Mouse (Mus musculus): ENCODE data around the gene Scube3. TPM values are rescaled to one million over a fixed set of nuclear protein-coding genes. Genes with fewer than 3 reads are reported as not detected.

Scube3 gene
- 3.7 and 4.4 TPM in 2 replicates for polyA plus RNA-seq (2015; fragmentation: Nextera tagmentation; extraction: Ambion mirVana)

- Histone ChIP-seq H3K4me2 (peak within 1 kb of the TSS; percentile 93), H3K4me1 (replicated peaks) (peaks cover 63% of the 10 kb centered on the region), H3K27me3 (no peaks in the 10 kb centered on the region), H3K4me3 (peak within 1 kb of the TSS; percentile 82), H3K27ac (replicated peaks) (peak within 1 kb of the TSS; percentile 85), H3K9me3 (no peaks in the 10 kb centered on the region), H3K9ac (peak within 1 kb of the TSS; percentile 76), H3K36me3 (no peaks in the 10 kb centered on the region)
- ATAC-seq (ENCODE audit: low FRiP score, low read depth) = peak; percentile 33
- under 1% methylated on average over 62 of the region's 97 CpGs for WGBS
These were observed at the start of gene Scube3 for GRCm38 (mm10) chr17:28141771-28142699. Scube3 (plus strand) TSS chr17:28142141.

GRCm38 (mm10) chr17:28092297-28092696 lies 49.6 kb upstream of the Scube3 start:
- ATAC-seq (ENCODE audit: low FRiP score, low read depth) = no peak
- H3K27me3 ChIP-seq = no peaks in the 10 kb centered on the region
- no peak overlapping the region for H3K27ac ChIP-seq (replicated peaks)
- no peaks in the 10 kb centered on the region for H3K9me3 ChIP-seq
- H3K9ac ChIP-seq = no peak overlapping the region
- no peaks in the 10 kb centered on the region for H3K4me1 ChIP-seq (replicated peaks)
- 89% methylated on average over 2 of the region's 2 CpGs for WGBS
- no peaks in the 10 kb centered on the region for H3K36me3 ChIP-seq
- H3K4me2 ChIP-seq = no peak overlapping the region
- H3K4me3 ChIP-seq = no peak overlapping the region

- no peak overlapping the region for H3K4me3 ChIP-seq
- H3K4me2 ChIP-seq = no peak overlapping the region
- H3K27ac ChIP-seq (replicated peaks) = no peak overlapping the region
- WGBS = 84% methylated on average over 3 of the region's 3 CpGs
- no peaks in the 10 kb centered on the region for H3K4me1 ChIP-seq (replicated peaks)
- no peaks in the 10 kb centered on the region for H3K36me3 ChIP-seq
- H3K9ac ChIP-seq = no peak overlapping the region
- no peaks in the 10 kb centered on the region for H3K27me3 ChIP-seq
- no peak for ATAC-seq (ENCODE audit: low FRiP score, low read depth)
- H3K9me3 ChIP-seq = no peaks in the 10 kb centered on the region
These were observed 48.1 kb upstream of the Scube3 start for GRCm38 (mm10) chr17:28093837-28094236.

GRCm38 (mm10) chr17:28096418-28096817 lies 45.5 kb upstream of the Scube3 start:
- Histone ChIP-seq H3K27me3 (no peaks in the 10 kb centered on the region), H3K4me3 (no peak overlapping the region), H3K4me1 (replicated peaks) (peaks cover 4% of the 10 kb centered on the region), H3K36me3 (no peaks in the 10 kb centered on the region), H3K4me2 (no peak overlapping the region), H3K9me3 (no peaks in the 10 kb centered on the region), H3K27ac (replicated peaks) (no peak overlapping the region), H3K9ac (no peak overlapping the region)
- 79% methylated on average over 10 of the region's 10 CpGs for whole genome bisulfite sequencing
- ATAC-seq (ENCODE audit: low FRiP score, low read depth) = no peak

- Histone ChIP-seq H3K9me3 (no peaks in the 10 kb centered on the region), H3K4me2 (no peak overlapping the region), H3K4me1 (replicated peaks) (peaks cover 13% of the 10 kb centered on the region), H3K4me3 (no peak overlapping the region), H3K9ac (no peak overlapping the region), H3K27me3 (no peaks in the 10 kb centered on the region), H3K27ac (replicated peaks) (no peak overlapping the region), H3K36me3 (no peaks in the 10 kb centered on the region)
- ATAC-seq (ENCODE audit: low FRiP score, low read depth) = no peak
- WGBS = 96% methylated on average over 13 of the region's 13 CpGs
These were observed 44.6 kb upstream of the Scube3 start for GRCm38 (mm10) chr17:28097308-28097707.

GRCm38 (mm10) chr17:28099086-28099485 lies 42.9 kb upstream of the Scube3 start:
- Histone ChIP-seq H3K36me3 (no peaks in the 10 kb centered on the region), H3K9me3 (no peaks in the 10 kb centered on the region), H3K9ac (no peak overlapping the region), H3K27ac (replicated peaks) (no peak overlapping the region), H3K27me3 (no peaks in the 10 kb centered on the region), H3K4me2 (no peak overlapping the region), H3K4me3 (no peak overlapping the region), H3K4me1 (replicated peaks) (peaks cover 13% of the 10 kb centered on the region)
- 58% methylated on average over 3 of the region's 3 CpGs for WGBS
- no peak for ATAC-seq (ENCODE audit: low FRiP score, low read depth)

GRCm38 (mm10) chr17:28100669-28101068 lies 41.3 kb upstream of the Scube3 start:
- H3K27ac ChIP-seq (replicated peaks) = peak overlapping the region; percentile 46; the same call in 1 of the 2 replicates
- 90% methylated on average over 1 of the region's 1 CpGs for WGBS
- no peak for ATAC-seq (ENCODE audit: low FRiP score, low read depth)

GRCm38 (mm10) chr17:28101284-28101887 lies 40.6 kb upstream of the Scube3 start:
- H3K4me3 ChIP-seq = no peak overlapping the region
- no peaks in the 10 kb centered on the region for H3K36me3 ChIP-seq
- no peaks in the 10 kb centered on the region for H3K27me3 ChIP-seq
- 36% methylated on average over 12 of the region's 12 CpGs for WGBS
- peak; percentile 56; the same call in 1 of the 2 replicates for ATAC-seq (ENCODE audit: low FRiP score, low read depth)
- peak overlapping the region; percentile 46; the same call in 1 of the 2 replicates for H3K27ac ChIP-seq (replicated peaks)
- H3K9ac ChIP-seq = no peak overlapping the region
- no peaks in the 10 kb centered on the region for H3K9me3 ChIP-seq
- H3K4me1 ChIP-seq (replicated peaks) = peaks cover 13% of the 10 kb centered on the region
- H3K4me2 ChIP-seq = 0 out of 2 replicates have a peak overlapping the region, but pooled peaks have one; percentile 3

More at GRCm38 (mm10) chr17:28100669-28101068, 41.3 kb upstream of the Scube3 start:
- Histone ChIP-seq H3K9ac (no peak overlapping the region), H3K9me3 (no peaks in the 10 kb centered on the region), H3K27me3 (no peaks in the 10 kb centered on the region), H3K4me1 (replicated peaks) (peaks cover 13% of the 10 kb centered on the region), H3K4me2 (no peak overlapping the region), H3K4me3 (no peak overlapping the region), H3K36me3 (no peaks in the 10 kb centered on the region)

- H3K36me3 ChIP-seq = no peaks in the 10 kb centered on the region
These were observed 40.0 kb upstream of the Scube3 start for GRCm38 (mm10) chr17:28101902-28102319.

GRCm38 (mm10) chr17:28104416-28104815 lies 37.5 kb upstream of the Scube3 start:
- H3K9ac ChIP-seq = no peak overlapping the region
- no peak for ATAC-seq (ENCODE audit: low FRiP score, low read depth)
- 83% methylated on average over 6 of the region's 6 CpGs for WGBS
- peaks cover 21% of the 10 kb centered on the region for H3K4me1 ChIP-seq (replicated peaks)
- H3K4me3 ChIP-seq = no peak overlapping the region
- no peaks in the 10 kb centered on the region for H3K27me3 ChIP-seq
- no peak overlapping the region for H3K27ac ChIP-seq (replicated peaks)
- no peak overlapping the region for H3K4me2 ChIP-seq
- no peaks in the 10 kb centered on the region for H3K36me3 ChIP-seq
- H3K9me3 ChIP-seq = no peaks in the 10 kb centered on the region

More at GRCm38 (mm10) chr17:28101902-28102319, 40.0 kb upstream of the Scube3 start:
- WGBS = 36% methylated on average over 10 of the region's 10 CpGs
- Histone ChIP-seq H3K9ac (no peak overlapping the region), H3K27me3 (no peaks in the 10 kb centered on the region), H3K4me3 (no peak overlapping the region), H3K4me1 (replicated peaks) (peaks cover 15% of the 10 kb centered on the region), H3K27ac (replicated peaks) (peak overlapping the region; percentile 22; the same call in 1 of the 2 replicates), H3K9me3 (no peaks in the 10 kb centered on the region), H3K4me2 (no peak overlapping the region)
- peak; percentile 51; the same call in 1 of the 2 replicates for ATAC-seq (ENCODE audit: low FRiP score, low read depth)

GRCm38 (mm10) chr17:28106352-28106751 lies 35.6 kb upstream of the Scube3 start:
- 82% methylated on average over 6 of the region's 6 CpGs for WGBS

GRCm38 (mm10) chr17:28107275-28107674 lies 34.7 kb upstream of the Scube3 start:
- Histone ChIP-seq H3K4me1 (replicated peaks) (peaks cover 8% of the 10 kb centered on the region; the same call in 1 of the 2 replicates), H3K27me3 (no peaks in the 10 kb centered on the region), H3K9ac (no peak overlapping the region), H3K4me3 (no peak overlapping the region), H3K4me2 (no peak overlapping the region), H3K36me3 (no peaks in the 10 kb centered on the region), H3K9me3 (no peaks in the 10 kb centered on the region), H3K27ac (replicated peaks) (no peak overlapping the region)
- ATAC-seq (ENCODE audit: low FRiP score, low read depth) = no peak
- 2% methylated on average over 14 of the region's 14 CpGs for WGBS

More at GRCm38 (mm10) chr17:28106352-28106751, 35.6 kb upstream of the Scube3 start:
- H3K4me2 ChIP-seq = no peak overlapping the region
- no peaks in the 10 kb centered on the region for H3K9me3 ChIP-seq
- H3K4me1 ChIP-seq (replicated peaks) = peaks cover 17% of the 10 kb centered on the region
- no peaks in the 10 kb centered on the region for H3K36me3 ChIP-seq
- H3K27me3 ChIP-seq = no peaks in the 10 kb centered on the region
- no peak overlapping the region for H3K4me3 ChIP-seq
- ATAC-seq (ENCODE audit: low FRiP score, low read depth) = no peak
- no peak overlapping the region for H3K27ac ChIP-seq (replicated peaks)
- no peak overlapping the region for H3K9ac ChIP-seq
